Mouse (Mus musculus) testis, adult 2 months (tissue): Measurements from ENCODE around the gene Optn. TPM values are rescaled to one million over a fixed set of nuclear protein-coding genes. Genes with fewer than 3 reads are reported as not detected.

Source experiments
- H3K27ac ChIP-seq: fragments of 200-500 bp; 2 replicates; pipeline ENCODE4 v1.5.1; 2012; ENCODE audit warnings: low read depth, low read length; ENCODE audit not compliant: control insufficient read depth, insufficient read depth
- H3K27me3 ChIP-seq: fragments of 200-500 bp; 2 replicates; pipeline ENCODE4 v1.6.1; 2012; ENCODE audit warnings: mild to moderate bottlenecking, low read length, moderate library complexity; ENCODE audit not compliant: control insufficient read depth, insufficient read depth
- H3K36me3 ChIP-seq: fragments of 200-500 bp; 2 replicates; pipeline ENCODE4 v1.6.1; 2012; ENCODE audit warnings: mild to moderate bottlenecking, low read length; ENCODE audit not compliant: control insufficient read depth, insufficient read depth
- H3K4me1 ChIP-seq: fragments of 200-500 bp; 2 replicates; pipeline ENCODE4 v1.6.1; 2012; ENCODE audit warnings: low read length; ENCODE audit not compliant: control insufficient read depth, insufficient read depth
- H3K4me3 ChIP-seq: fragments of 200-500 bp; 2 replicates; pipeline ENCODE4 v1.5.1; 2012; ENCODE audit warnings: low read depth, mild to moderate bottlenecking, low read length, moderate library complexity, mixed read lengths; ENCODE audit not compliant: control insufficient read depth
- CTCF ChIP-seq: fragments of 200-500 bp; IDR thresholded peaks from 2 replicates; pipeline ENCODE4 v1.5.1; 2012; ENCODE audit warnings: low read depth, mild to moderate bottlenecking, inconsistent platforms, low read length, moderate library complexity; ENCODE audit not compliant: control insufficient read depth, insufficient read depth, insufficient replicate concordance
- POLR2A ChIP-seq: fragments of 200-500 bp; IDR thresholded peaks from 2 replicates; pipeline ENCODE4 v1.6.1; 2012; ENCODE audit warnings: low read depth, mild to moderate bottlenecking, inconsistent platforms, low read length, moderate library complexity; ENCODE audit not compliant: control insufficient read depth
- polyA plus RNA-seq: library from polyadenylated mRNA; depleted of rRNA; stranded (reverse); fragments of >200 nt; gene quantifications from 2 replicates; pipeline ENCODE4 v1.2.3, GENCODE M21; 2012

The Optn gene
- polyA plus RNA-seq, 1 experiment: 38.2 TPM

GRCm38 (mm10) chr2:5028047-5028446, 35.8 kb downstream of the Optn start:
- no peak for TF ChIP-seq POLR2A
- TF ChIP-seq CTCF: no peak
- no peaks in the 10 kb centered on the region for H3K4me1 ChIP-seq
- no peak overlapping the region for H3K4me3 ChIP-seq
- peaks cover 2% of the 10 kb centered on the region for H3K36me3 ChIP-seq
- no peak overlapping the region for H3K27ac ChIP-seq
- H3K27me3 ChIP-seq: no peaks in the 10 kb centered on the region

- H3K4me3 ChIP-seq: no peak overlapping the region
- no peaks in the 10 kb centered on the region for H3K4me1 ChIP-seq
- no peaks in the 10 kb centered on the region for H3K27me3 ChIP-seq
- H3K27ac ChIP-seq: no peak overlapping the region
- TF ChIP-seq CTCF (no peak), POLR2A (no peak)
- peaks cover 2% of the 10 kb centered on the region for H3K36me3 ChIP-seq
Measured at GRCm38 (mm10) chr2:5027057-5027456, 36.8 kb downstream of the Optn start.

- Histone ChIP-seq H3K27me3 (no peaks in the 10 kb centered on the region), H3K4me1 (no peaks in the 10 kb centered on the region), H3K27ac (no peak overlapping the region), H3K36me3 (peaks cover 2% of the 10 kb centered on the region), H3K4me3 (no peak overlapping the region)
- peak; percentile 34; the same call in 1 of the 2 replicates for TF ChIP-seq CTCF
- no peak for TF ChIP-seq POLR2A
Measured at GRCm38 (mm10) chr2:5025162-5025733, 38.6 kb downstream of the Optn start.

GRCm38 (mm10) chr2:5023699-5024399, 40.0 kb downstream of the Optn start:
- no peak overlapping the region for H3K27ac ChIP-seq
- no peaks in the 10 kb centered on the region for H3K4me1 ChIP-seq
- peaks cover 2% of the 10 kb centered on the region for H3K36me3 ChIP-seq
- TF ChIP-seq POLR2A (no peak), CTCF (no peak)
- H3K4me3 ChIP-seq: no peak overlapping the region
- no peaks in the 10 kb centered on the region for H3K27me3 ChIP-seq

GRCm38 (mm10) chr2:5023275-5023674, 40.6 kb downstream of the Optn start:
- Histone ChIP-seq H3K4me1 (no peaks in the 10 kb centered on the region), H3K27ac (no peak overlapping the region), H3K36me3 (no peaks in the 10 kb centered on the region), H3K27me3 (no peaks in the 10 kb centered on the region), H3K4me3 (no peak overlapping the region)
- TF ChIP-seq CTCF (no peak), POLR2A (no peak)

- Histone ChIP-seq H3K36me3 (no peaks in the 10 kb centered on the region), H3K27ac (no peak overlapping the region), H3K27me3 (no peaks in the 10 kb centered on the region), H3K4me3 (no peak overlapping the region), H3K4me1 (no peaks in the 10 kb centered on the region)
- TF ChIP-seq POLR2A: no peak
- no peak for TF ChIP-seq CTCF
Measured at GRCm38 (mm10) chr2:5019708-5020107, 44.1 kb downstream of the Optn start.

GRCm38 (mm10) chr2:5016922-5017321, 46.9 kb downstream of the Optn start:
- Histone ChIP-seq H3K4me3 (no peak overlapping the region), H3K27ac (no peak overlapping the region), H3K27me3 (no peaks in the 10 kb centered on the region), H3K36me3 (no peaks in the 10 kb centered on the region), H3K4me1 (peaks cover 3% of the 10 kb centered on the region)
- TF ChIP-seq CTCF (no peak), POLR2A (no peak)
